Mouse (Mus musculus): ENCODE measurements around the gene Grap.

Gene Grap

DNA sequence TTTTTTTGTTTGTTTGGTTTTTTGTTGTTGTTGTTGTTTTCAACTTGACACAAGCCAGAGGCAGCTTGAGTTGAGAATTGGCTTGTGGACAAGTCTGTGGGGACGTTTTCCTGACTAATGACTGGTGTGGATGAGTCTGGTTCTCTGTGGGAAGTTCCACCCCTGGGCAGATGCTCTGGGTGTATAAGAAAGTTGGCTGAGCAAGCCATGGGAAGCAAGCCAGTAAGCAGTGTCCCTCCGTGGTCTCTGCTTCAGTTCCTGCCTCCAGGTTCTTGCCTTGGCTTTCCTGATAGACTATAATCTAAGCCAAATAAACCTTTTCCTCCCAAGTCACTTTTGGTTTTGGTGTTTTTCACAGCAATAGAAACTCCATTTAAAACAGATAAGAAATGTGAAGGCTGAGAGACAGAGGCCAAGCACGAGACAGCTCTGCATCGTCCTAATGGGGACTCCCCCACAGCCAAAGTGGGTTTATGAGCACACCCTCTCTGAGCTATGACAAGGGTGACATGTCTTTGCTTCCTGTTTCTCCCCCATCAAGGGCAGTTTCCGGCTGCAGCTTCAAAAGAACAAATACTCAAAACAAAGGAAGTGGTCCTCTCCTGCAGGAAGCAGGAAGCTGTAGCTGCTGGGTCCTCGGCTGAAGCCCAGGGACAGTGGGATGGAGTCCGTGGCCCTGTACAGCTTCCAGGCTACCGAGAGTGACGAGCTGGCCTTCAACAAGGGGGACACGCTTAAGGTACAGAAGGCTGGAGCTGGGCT is at the start of gene Grap:
Gene Grap (plus strand): TSS at position 580 of the 762 bp plus-strand sequence.
- TF ChIP-seq GATA4 (IDR thresholded peaks at IDR 0.05; ENCODE audit: insufficient replicate concordance, low read length): peak; percentile 54; the same call in 1 of the 2 replicates

- TF ChIP-seq GATA4 (IDR thresholded peaks at IDR 0.05; ENCODE audit: insufficient replicate concordance, low read length): no peak
These were observed 45.0 kb upstream of the Grap start for GRCm38 (mm10) chr11:61608072-61608471.

GRCm38 (mm10) chr11:61611197-61611596 is 41.9 kb upstream of the Grap start:
- no peak for TF ChIP-seq GATA4 (IDR thresholded peaks at IDR 0.05; ENCODE audit: insufficient replicate concordance, low read length)

DNA sequence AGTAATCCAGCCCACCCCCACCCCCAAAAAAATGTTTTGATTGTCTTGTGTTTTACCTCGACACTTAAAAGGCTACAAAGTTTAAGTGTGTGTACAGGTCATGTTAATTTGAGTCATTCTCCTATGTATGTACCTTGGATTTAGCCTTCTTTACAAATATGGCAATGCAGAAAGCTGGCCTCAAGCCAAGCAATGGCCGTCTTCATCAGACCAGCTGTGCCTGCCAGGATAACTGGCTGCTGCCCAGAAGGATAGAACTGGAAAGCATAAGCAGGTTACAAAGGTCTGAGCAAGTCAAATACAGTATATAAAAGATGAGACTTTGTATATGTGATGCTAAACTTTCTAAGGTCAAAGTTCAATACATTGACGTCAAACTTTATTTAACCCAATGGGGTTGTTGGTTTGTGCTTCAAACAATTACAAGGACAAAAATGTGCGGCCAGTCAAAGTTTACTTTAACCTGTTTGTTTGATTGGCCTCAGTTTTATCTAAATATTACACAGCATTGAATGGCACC is 40.9 kb upstream of the Grap start:
- no peak for TF ChIP-seq GATA4 (IDR thresholded peaks at IDR 0.05; ENCODE audit: insufficient replicate concordance, low read length)

DNA sequence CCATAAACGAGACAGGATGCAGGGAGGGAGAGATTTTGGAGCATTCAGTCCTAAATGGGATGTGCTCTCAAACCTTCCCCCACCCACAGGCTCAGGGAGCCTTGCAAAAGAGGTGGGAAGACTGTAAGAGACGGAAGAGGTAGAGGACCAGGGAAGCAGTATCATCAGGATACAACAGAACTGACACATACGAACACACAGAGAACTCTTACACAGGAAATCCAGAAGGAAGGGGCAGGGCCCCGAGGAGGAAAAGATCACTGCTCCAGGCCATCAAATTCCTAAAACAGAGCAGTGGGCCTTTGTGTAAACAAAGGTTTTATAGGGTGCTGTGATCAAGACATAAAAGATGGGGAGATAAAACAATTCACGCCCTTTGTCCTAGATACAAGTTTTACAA is 38.7 kb upstream of the Grap start:
- TF ChIP-seq GATA4 (IDR thresholded peaks at IDR 0.05; ENCODE audit: insufficient replicate concordance, low read length): no peak

DNA sequence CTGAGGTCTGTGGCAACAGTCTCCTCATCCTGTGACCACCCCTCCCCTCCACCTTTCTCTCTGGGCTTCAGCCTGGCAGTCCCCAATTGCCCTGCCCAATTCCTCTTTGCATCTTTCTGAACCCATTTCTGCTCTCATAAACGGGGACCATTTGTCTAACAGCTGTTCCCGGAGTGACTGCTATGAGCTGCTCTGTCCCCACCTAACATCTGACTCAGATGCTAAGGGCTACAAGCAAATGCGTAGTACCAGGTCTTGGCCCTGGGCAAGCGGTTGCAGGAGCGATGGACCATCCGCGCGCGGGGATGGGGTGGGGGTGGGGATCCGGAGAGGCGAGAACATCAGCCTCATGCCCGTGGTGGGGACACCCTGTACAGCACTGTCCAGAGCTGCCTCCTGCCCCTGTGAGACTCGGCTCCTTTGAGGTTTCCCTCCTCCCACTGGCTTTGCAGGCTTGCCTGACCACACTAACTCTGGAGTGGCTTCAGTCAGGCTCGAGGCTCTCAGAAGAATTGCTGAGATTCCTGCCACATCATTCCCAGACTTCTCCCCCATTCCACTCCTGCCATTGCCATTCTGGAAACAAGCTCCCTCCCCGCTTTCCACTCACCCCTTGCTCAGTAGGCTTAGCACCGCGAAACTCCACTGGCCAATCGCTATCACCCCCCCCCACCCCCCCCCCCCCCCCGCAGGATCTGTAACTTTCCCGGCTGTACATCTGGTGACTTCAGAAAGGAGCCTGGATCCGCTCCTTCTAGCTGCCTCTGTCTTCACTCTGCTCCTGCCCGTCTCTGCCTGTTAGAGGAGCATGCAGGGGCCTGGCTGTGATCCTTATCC is 37.2 kb upstream of the Grap start:
- TF ChIP-seq GATA4 (IDR thresholded peaks at IDR 0.05; ENCODE audit: insufficient replicate concordance, low read length): no peak

GRCm38 (mm10) chr11:61616523-61617292 is 36.4 kb upstream of the Grap start:
- TF ChIP-seq GATA4 (IDR thresholded peaks at IDR 0.05; ENCODE audit: insufficient replicate concordance, low read length): no peak

GRCm38 (mm10) chr11:61617293-61617975 is 35.6 kb upstream of the Grap start:
- no peak for TF ChIP-seq GATA4 (IDR thresholded peaks at IDR 0.05; ENCODE audit: insufficient replicate concordance, low read length)

GRCm38 (mm10) chr11:61618131-61618530 is 34.9 kb upstream of the Grap start:
- no peak for TF ChIP-seq GATA4 (IDR thresholded peaks at IDR 0.05; ENCODE audit: insufficient replicate concordance, low read length)

GRCm38 (mm10) chr11:61618571-61618970 is 34.5 kb upstream of the Grap start:
- no peak for TF ChIP-seq GATA4 (IDR thresholded peaks at IDR 0.05; ENCODE audit: insufficient replicate concordance, low read length)

DNA sequence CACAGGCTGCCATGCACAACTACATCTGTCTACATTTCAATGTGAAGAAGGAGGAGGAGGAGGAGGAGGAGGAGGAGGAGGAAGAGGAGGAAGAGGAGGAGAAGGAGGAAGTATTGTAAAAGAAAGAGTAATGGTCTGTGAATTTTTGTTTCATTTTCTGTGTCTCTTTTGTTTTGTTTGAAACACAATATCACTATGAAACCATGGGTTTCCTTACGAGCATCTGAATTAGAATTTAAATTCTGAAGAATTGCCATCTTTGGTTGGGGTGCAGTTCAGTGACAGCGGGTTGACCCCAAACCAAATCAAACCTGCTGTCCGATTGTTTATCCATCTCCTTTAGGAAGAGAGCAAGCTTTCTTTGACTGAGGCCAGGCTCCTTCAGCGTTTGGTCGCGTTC is 33.7 kb upstream of the Grap start:
- TF ChIP-seq GATA4 (IDR thresholded peaks at IDR 0.05; ENCODE audit: insufficient replicate concordance, low read length): no peak

DNA sequence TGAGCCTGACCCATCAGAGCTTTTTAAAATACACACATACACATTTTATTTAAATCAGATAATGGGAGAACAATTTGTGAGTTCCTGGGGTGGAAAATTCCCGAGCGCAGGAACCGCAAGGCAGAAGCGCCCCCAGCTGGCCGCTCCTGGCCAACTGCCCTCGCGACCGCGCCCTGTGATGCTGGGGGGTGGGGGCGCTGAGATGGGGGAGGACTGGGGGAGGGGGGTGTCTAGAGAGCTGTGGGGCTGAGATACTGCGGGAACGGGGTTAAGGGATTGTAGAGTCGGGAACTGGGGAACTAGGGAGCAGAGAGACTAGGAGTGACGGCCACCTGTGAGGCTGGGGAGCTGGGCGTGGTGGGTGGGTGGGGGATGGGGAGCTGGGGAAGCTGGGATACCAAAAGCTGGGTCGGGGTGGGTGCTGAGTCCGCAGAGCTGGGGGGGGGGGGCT is 33.2 kb upstream of the Grap start:
- TF ChIP-seq GATA4 (IDR thresholded peaks at IDR 0.05; ENCODE audit: insufficient replicate concordance, low read length): no peak

- no peak for TF ChIP-seq GATA4 (IDR thresholded peaks at IDR 0.05; ENCODE audit: insufficient replicate concordance, low read length)
These were observed 32.8 kb upstream of the Grap start for GRCm38 (mm10) chr11:61620254-61620670.

GRCm38 (mm10) chr11:61620762-61621161 is 32.3 kb upstream of the Grap start:
- TF ChIP-seq GATA4 (IDR thresholded peaks at IDR 0.05; ENCODE audit: insufficient replicate concordance, low read length): no peak

DNA sequence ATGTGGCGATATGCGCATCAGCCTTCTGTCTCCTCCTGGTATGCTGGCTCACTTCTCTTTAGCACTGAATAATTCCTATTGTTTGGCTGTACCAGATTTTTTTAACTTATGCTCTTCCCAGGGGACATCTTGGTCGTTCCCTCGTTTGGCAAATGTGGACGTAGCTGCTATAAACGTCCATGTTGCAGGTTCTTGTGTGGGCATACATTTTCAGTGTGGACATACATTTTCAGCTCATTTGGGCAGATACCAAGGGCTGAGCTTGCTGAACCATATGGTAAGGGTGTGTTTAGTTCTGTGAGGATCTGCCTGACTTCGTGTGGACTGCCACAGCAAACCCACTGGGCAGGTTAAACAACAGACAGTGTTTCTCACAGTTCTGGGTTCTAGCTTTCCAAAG is 27.9 kb upstream of the Grap start:
- no peak for TF ChIP-seq GATA4 (IDR thresholded peaks at IDR 0.05; ENCODE audit: insufficient replicate concordance, low read length)
